Mouse (Mus musculus) olfactory bulb, adult 2 months (tissue): ENCODE results near the gene Tmem132a. TPM values are rescaled to one million over a fixed set of nuclear protein-coding genes. Genes with fewer than 3 reads are reported as not detected.

ENCODE experiments used
- H3K27ac ChIP-seq: fragments of 200-500 bp; 2 replicates; pipeline ENCODE4 v1.5.1; 2012; ENCODE audit warnings: low read depth, low read length; ENCODE audit not compliant: insufficient read depth
- H3K4me1 ChIP-seq: fragments of 200-500 bp; 2 replicates; pipeline ENCODE4 v1.6.1; 2012; ENCODE audit warnings: low read length; ENCODE audit not compliant: control insufficient read depth, insufficient read depth
- H3K4me3 ChIP-seq: fragments of 200-500 bp; 2 replicates; pipeline ENCODE4 v1.5.1; 2012; ENCODE audit warnings: mild to moderate bottlenecking, low read depth, low read length, moderate library complexity; ENCODE audit not compliant: insufficient read depth
- CTCF ChIP-seq: fragments of 200-500 bp; IDR thresholded peaks from 2 replicates; pipeline ENCODE4 v1.5.1; 2012; ENCODE audit warnings: low read depth, mild to moderate bottlenecking, low read length, moderate library complexity; ENCODE audit not compliant: insufficient read depth
- POLR2A ChIP-seq: fragments of 200-500 bp; IDR thresholded peaks from 2 replicates; pipeline ENCODE4 v1.6.1; 2012; ENCODE audit warnings: mild to moderate bottlenecking, low read depth, low read length, moderate library complexity; ENCODE audit not compliant: insufficient read depth
- WGBS: fragments of 180-500 bp; shearing (Covaris S2); methylation state at CpG from one replicate; pipeline ENCODE4 v1.1.7; 2018; 5-methylcytosine and 5-hydroxymethylcytosine counted together
- polyA plus RNA-seq: library from polyadenylated mRNA; stranded (reverse); fragments of >200 nt; gene quantifications from 2 replicates; pipeline ENCODE4 v1.2.4, GENCODE M21; 2012; ENCODE audit warnings: low replicate concordance; ENCODE audit not compliant: missing spikeins, insufficient read depth, insufficient read length

Tmem132a gene
- polyA plus RNA-seq, 1 experiment: not detected

DNA sequence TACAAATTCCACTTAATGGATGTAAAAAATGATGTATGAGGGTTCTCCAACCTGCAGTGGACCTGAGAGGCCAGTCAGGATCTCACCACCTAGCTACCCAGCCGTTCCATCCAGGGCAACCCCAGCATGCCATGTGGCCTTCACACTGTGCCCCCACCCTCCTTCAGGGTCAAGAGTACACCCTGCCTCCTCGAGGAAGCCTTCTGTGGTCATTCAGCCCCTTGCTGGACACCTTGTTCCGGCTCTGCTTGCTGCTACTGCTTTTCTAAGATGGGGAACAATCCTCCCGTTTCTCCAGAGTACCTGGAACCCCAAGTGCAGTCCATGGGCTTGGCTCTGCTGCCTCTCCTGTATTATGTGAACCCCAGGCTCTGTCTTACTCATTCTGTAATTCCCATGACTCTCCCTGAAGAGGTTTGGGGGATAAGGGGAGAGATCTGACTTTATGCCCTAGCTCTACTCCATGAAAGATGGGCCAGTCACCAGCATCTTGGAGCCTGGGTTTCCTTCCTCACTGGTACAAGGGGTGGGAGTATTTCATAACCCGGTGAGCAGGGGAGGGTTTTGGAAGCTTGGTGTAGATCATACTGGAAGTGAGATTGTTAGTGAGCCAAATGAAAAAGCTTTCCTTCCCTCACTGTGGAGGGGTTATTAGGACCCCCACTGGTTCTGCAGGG, 1.7 kb downstream of the Tmem132a start:
- peak overlapping the region; percentile 61 for H3K4me3 ChIP-seq
- no peak overlapping the region for H3K27ac ChIP-seq
- 18% methylated on average over 5 of the region's 5 CpGs for WGBS
- peaks cover 11% of the 10 kb centered on the region for H3K4me1 ChIP-seq
- TF ChIP-seq POLR2A (no peak), CTCF (no peak)

DNA sequence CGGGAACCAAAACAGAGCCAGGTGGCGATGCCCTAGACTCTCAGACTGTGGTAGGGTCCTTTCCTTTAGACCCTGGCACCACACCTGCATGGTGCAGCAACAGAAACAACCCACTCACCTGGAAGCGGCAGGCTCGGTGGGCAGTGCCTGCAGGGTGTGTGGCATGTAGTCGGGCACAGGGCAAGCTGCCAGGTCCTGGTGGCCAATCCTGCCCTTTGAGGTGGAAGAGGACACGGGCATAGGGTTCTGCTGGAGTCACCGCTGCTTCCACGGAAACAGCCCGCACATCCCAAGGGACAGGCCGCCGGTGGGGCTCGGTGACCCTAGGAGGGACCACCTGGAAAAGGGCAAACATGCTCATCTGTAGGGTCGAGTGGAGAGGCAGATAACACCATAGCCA, 3.4 kb downstream of the Tmem132a start:
- H3K27ac ChIP-seq: no peak overlapping the region
- no peak overlapping the region for H3K4me3 ChIP-seq
- 90% methylated on average over 13 of the region's 13 CpGs for WGBS
- no peak for TF ChIP-seq CTCF
- TF ChIP-seq POLR2A: no peak
- peaks cover 11% of the 10 kb centered on the region for H3K4me1 ChIP-seq

DNA sequence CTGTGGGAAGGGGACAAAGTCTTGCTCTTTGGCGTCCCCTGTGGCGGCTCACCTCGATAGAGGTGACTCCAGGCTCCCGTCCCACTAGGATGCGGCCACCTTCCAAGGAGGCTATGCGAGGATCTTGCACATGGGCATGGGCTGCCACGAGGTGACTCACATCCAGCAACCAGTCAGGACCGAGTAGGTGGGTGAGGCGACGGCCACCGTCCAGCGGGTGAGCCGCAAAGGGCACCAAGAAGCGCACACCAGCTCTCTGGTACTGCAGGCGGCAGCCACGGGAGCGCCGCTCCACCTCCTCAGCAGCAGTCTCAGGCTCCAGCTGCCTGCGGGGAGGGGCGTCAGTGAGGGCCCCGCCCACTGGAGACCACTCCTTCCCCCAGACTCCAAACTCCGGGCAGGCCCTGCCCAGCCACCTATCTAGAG, 9.7 kb downstream of the Tmem132a start:
- Histone ChIP-seq H3K27ac (no peak overlapping the region), H3K4me1 (0 out of 2 replicates have a peak, but pooled peaks cover 3% of the 10 kb centered on the region), H3K4me3 (no peak overlapping the region)
- TF ChIP-seq CTCF: no peak
- no peak for TF ChIP-seq POLR2A
- 55% methylated on average over 22 of the region's 22 CpGs for WGBS

DNA sequence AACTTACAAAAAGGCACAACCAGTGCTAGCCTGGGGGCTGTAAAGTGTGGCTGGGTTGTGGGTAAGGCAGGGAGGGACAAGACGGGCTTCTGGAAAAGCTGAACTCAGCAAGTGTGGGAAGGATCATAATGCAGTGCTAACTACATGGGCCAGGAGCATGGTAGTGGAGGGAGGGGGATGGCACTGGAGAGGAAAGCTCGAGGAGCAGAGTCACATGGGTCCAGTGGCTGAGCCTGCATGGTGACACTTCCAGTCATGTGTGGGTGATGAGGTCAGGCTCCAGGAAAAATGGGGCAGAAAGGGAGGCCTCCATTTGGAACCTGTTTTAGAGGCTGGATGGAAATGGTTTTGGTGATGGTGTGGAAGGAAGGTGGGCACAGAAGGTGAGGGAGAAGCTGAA, 13.2 kb downstream of the Tmem132a start:
- 0 out of 2 replicates have a peak, but pooled peaks cover 3% of the 10 kb centered on the region for H3K4me1 ChIP-seq
- H3K4me3 ChIP-seq: no peak overlapping the region
- TF ChIP-seq CTCF (no peak), POLR2A (no peak)
- WGBS: 33% methylated on average over 2 of the region's 2 CpGs
- H3K27ac ChIP-seq: no peak overlapping the region

DNA sequence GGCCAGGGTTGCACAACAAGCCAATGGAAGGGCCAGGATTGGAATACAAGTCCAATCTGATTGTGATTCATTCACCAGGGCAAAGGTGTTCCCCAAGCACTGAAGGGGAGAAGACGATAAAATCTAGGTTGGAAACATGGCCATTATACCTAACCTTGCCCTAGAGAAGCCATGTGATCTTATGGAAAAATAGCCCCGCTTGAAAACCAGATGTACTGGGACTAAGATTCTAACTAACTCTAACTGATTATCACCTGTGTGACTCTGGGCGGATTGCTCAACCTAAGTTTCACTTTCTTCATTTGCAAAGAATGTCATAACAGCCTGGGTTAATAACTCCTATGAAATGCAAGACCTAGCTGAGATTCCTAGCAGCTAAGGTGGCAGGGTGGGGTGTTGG, 14.3 kb downstream of the Tmem132a start:
- Histone ChIP-seq H3K27ac (no peak overlapping the region), H3K4me3 (no peak overlapping the region), H3K4me1 (0 out of 2 replicates have a peak, but pooled peaks cover 3% of the 10 kb centered on the region)
- TF ChIP-seq POLR2A (no peak), CTCF (no peak)
- WGBS: 85% methylated on average over 3 of the region's 3 CpGs

DNA sequence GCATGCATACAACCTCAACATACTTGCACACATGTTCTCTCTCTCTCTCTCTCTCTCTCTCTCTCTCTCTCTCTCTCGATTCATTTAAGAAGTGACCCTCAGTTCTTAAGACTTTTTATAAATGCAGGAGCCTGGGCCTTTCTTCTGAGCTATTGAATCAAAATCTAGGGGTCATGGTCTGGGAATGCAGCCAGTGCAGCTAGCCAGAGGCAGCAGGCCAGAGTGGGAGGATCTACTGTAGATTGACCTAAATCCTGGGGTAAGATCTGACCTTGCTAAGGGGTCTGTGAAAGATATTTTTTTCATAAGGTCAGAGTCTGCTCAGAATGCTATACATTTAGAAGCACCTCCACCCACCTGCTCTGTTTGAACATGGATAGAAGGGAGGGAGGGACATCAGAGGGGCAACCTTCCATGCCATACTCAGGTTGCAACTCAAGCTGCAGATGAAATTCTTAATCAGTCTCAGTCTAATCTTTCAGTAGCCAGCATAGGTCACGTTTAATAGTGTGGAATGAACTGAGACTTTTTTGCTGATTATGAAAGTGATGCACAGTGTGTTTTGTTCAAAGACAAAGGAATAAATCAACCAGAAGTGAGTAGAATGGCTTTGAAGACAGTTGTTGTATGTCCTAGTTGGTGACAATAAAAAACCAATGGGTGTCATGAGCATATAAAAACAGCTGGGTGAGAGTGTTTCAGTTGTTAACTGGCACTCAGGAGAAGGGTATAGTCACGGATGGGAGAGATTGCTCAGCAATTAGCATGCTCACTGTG, 22.2 kb downstream of the Tmem132a start:
- H3K4me3 ChIP-seq: no peak overlapping the region
- H3K27ac ChIP-seq: no peak overlapping the region
- whole genome bisulfite sequencing: 29% methylated on average over 3 of the region's 3 CpGs
- TF ChIP-seq CTCF (no peak), POLR2A (no peak)
- H3K4me1 ChIP-seq: no peaks in the 10 kb centered on the region

DNA sequence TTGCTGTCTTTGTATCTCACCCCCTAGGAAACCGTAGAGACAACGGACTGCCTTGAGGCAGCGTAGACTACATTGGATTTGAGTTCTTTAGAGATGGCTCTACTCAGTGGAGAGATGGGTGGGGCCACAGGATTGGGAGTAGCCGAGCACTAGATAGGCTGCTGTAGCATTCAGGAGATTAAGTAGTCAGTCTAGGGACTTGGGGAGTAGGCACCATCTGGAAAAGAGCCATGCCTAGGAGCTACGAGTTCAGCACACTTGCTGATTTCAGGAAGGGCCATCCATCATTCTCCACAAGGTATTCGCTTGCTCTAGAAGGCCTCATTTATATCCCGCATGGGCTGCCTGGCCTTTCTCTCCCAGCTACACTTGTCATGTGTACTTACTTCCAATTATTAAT, 23.6 kb downstream of the Tmem132a start:
- 75% methylated on average over 7 of the region's 7 CpGs for WGBS
- Histone ChIP-seq H3K4me3 (no peak overlapping the region), H3K4me1 (0 out of 2 replicates have a peak, but pooled peaks cover 5% of the 10 kb centered on the region), H3K27ac (no peak overlapping the region)
- TF ChIP-seq CTCF: no peak
- no peak for TF ChIP-seq POLR2A

DNA sequence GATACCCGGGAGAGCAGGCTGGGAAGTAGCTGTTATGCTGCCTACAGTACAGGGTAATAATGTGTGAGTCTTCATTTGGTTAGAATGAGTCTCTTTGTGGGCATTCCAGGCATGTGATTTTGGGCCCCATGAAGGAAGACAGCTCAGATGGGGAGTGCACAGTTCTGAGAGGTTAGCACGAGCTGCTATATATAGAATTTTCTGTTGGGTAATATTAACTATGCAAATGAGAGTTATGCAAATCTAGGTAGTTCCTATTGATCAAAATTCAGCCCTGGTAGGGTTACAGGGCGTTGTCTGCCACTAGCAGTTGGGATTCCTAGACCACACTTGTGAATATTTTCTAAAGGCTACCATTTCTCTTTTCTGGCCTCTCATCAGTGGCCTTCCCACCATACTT, 24.3 kb downstream of the Tmem132a start:
- WGBS: 84% methylated on average over 3 of the region's 3 CpGs
- TF ChIP-seq POLR2A (no peak), CTCF (no peak)

DNA sequence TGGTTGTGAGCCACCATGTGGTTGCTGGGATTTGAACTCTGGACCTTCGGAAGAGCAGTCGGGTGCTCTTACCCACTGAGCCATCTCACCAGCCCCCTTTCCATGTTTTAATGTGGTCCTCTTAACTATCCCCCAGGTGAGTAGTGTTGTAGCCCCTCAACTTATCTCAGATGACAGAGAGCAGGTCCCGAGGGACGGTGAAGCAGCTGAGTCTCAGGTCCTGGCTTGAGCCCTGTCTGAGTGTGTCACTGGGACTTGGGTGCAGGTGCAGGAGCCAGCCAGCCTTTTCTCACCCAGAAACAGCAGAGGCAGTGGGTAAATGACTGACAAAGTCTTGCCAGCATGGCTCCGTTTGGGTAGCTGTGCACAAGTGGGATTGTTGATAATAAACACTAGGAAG, 25.5 kb downstream of the Tmem132a start:
- 87% methylated on average over 5 of the region's 5 CpGs for WGBS
- no peak overlapping the region for H3K4me3 ChIP-seq
- H3K27ac ChIP-seq: no peak overlapping the region
- TF ChIP-seq CTCF (no peak), POLR2A (no peak)
- 0 out of 2 replicates have a peak, but pooled peaks cover 5% of the 10 kb centered on the region for H3K4me1 ChIP-seq

More for the DNA sequence above, 24.3 kb downstream of the Tmem132a start:
- Histone ChIP-seq H3K4me3 (no peak overlapping the region), H3K27ac (no peak overlapping the region), H3K4me1 (0 out of 2 replicates have a peak, but pooled peaks cover 5% of the 10 kb centered on the region)
